Mouse (Mus musculus) cerebellum, adult 11-12 months (tissue): ENCODE measurements around the gene Slc44a2.
A peak's percentile ranks its signal among the peaks of the same experiment; 100 is the strongest.
"Not testable (repeated sequence)": the region's sequence is repeated elsewhere in the genome, so short reads cannot be mapped to it uniquely, and the experiment has no call there.

Source experiments
- DNase-seq: peaks from one replicate; pipeline ENCODE4 v3.0.0; 2022

Slc44a2 gene

DNA sequence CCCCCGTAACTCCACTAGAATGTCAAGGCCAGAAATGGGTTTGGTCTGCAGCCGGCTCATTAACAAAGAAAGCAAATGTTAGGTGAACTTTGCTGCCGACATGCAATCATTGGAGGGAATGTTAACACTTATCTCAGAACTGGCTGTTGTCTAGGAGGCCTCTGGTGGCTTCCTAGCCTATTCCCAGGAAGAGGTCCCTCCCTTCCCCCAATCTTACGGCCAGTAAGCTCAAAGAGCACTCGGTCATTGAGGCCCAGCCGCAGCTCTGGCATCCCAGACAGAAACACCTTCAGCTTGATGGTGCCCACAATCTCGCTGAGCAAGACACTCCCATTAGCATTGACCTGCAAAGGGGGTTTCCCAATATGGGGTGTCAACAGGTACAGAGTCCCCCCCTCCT is 15.4 kb upstream of the Slc44a2 start:
- DNase-seq, result no peak

DNA sequence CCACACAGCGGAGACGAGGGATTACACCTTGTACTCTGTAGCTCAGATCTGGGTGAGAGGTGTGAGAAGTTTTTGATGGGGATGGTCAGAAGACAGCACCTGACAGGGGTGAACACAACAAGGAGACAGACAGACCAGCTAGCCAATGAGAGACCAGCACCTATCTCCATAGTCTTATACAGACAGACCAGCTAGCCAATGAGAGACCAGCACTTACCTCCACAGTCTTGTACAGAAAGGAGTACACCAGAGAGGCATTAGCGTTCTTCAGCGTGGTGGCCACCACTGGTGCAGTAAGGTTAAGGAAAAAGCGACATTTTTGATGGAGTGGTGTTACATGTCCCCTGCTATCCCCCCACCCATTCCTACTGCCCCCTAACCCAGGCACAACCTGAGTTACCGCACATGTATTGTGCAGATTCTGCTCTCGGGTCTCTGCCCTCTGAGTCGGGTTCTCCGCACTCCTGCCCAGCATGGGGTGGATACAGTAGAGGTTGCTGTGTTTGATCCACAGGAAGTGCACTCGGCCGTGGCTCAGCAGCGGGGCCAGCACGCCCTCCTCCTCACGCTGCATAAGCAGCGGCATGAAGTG is 11.3 kb upstream of the Slc44a2 start:
- DNase-seq, result no peak

DNA sequence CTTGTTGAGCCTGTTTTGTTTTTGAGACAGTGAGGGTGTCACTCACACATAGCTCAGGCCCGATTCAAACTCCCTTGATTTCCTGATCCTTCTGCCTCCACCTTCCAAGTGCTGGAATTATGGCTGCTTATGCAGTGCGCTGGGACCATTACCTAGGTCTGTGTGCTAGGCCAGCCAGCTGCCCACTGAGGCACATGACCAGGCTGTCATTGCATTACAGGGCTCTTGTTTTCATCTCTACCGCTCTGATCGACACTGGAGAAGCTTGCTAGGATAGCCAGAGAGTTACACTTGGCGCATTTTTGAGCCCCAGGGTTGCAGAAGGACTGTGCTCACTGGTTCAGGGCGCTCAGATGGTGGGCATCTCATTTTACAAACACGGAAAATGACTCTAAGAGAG is 8.8 kb upstream of the Slc44a2 start:
- no peak for DNase-seq

DNA sequence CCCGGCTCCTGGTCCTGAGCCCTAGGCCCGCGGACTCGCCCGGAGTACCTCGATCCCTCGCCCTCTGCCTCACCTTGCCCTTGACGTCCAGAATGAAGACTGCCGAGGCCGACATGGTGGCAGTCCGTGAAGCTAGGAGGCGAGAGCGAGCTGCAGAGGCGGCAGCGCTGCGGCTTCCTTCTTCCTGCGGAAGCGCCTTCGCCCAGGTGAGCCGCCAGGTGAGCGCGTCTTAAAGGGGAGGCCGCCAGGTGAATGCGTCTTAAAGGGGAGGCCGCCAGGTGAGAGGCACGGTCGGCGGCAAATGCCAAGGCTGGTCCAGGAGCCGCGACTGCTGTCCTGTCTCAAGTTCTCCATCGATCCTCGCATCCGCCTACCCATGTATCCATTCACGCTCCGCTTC is 8.4 kb upstream of the Slc44a2 start, which contains the start of gene Ap1m2:
Gene Ap1m2, minus strand, starts transcription at position 204 of the 400 bp plus-strand sequence.
- DNase-seq, result no peak

DNA sequence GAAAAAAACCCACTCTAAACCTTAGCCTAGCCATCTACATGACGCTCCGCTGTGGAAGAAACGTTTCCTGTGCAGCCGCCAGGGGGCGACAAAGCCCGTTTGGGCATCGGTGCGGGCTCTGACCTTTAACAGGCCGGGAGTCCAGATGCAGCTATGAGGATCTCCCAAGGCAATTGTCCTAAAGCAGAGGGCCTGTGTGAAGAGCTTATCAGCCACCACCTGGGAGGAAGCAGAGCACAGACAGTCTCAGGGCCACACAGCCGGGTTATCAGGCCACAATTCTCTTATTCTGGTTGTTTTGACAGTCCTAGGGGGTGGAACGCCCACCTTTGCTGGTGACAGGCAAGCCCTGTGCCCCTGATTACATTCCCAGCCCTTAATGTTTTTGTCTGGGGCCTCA is 7.1 kb upstream of the Slc44a2 start:
- DNase-seq, result peak; percentile 83

DNA sequence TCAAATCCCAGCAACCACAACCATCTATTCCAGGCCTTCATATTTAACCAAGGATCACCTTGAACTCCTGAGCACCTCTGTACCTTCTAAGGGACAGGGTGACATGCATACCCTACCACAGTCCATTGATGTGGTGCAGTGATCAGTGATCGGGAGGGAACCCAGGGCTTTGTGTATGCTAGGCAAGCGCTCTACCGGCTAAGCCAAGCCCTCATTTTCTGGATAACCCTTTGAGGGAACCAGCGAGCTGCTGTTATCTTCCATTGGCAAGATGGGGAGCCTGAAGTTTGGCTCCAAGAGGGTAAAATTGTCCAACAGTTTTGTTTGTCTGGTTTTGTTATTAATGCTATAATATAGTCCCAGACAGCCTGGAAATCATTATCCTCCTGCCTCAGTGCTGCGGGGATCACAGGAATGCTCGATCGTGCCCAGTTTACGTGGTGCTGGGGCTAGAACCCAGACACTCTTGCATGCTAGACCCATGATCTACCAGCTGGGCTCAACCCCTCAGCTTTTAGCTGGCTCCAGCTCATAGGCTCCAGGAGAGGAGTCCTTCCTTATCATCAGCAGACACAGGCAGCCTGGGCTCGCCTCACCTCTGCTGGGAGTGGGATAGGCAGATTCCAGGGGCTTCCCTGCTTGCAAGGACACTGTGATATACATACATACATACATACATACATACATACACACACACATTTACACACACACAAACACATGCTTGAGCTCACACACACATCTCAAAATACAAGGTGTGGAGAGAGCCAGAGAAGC is 5.9 kb upstream of the Slc44a2 start:
- DNase-seq, result no peak

DNA sequence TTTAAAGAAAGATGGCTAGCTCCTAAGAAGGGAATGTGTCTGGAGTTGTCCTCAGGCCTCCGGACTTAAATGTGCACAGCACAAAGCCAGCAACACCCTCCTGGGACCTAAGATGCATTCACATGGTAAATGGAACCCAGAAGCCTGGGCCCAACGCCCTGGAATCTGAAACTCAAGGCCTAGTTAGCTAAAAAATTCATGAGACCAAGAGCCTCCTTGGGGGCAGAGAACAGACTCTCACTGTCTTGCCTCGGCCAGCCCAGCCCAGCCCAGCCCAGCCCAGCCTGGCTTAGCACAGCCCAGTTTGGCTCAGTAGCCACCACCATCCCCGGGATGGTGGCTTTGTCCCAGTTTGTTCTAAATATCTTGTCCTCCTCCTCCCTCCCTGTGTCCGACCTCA is 5.1 kb upstream of the Slc44a2 start:
- no peak for DNase-seq

DNA sequence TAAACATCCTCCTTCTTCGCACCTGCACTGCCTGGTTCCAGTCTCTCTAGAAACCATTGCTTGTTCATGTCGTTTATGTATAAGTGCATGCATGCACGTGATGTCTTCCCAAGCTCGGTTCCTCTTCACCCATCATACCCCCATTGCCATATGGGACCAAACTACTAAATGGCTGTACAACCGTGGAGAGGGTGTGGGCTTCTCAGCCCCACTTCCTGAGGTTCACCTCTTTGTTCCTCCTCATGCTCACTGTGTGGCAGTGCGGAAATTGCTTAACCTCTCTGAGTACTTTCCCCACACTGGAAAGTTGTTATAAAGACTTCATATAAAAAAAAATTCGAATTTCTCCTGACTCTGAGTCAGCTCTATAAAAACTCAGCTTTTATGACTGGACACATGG is 3.8 kb upstream of the Slc44a2 start:
- no peak for DNase-seq

DNA sequence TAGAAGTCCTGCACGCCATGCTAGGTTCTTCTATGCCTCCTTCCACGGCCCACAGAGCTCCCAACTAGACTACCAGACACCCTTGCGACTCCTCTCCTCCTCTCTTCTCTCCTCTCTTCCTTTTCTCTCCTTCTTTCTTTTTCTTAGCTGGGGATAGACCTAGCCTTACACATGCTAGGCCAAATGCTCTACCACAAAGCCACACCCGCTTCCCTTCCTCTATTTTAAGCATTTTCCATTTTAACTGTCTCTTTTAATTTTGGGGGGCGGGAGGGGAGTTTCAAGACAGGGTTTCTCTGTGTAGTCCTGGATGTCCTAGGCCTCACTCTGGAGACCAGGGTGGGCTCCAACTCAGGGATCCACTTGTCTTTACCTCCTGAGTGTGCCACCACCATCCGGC is 1.7 kb upstream of the Slc44a2 start:
- DNase-seq, result no peak

DNA sequence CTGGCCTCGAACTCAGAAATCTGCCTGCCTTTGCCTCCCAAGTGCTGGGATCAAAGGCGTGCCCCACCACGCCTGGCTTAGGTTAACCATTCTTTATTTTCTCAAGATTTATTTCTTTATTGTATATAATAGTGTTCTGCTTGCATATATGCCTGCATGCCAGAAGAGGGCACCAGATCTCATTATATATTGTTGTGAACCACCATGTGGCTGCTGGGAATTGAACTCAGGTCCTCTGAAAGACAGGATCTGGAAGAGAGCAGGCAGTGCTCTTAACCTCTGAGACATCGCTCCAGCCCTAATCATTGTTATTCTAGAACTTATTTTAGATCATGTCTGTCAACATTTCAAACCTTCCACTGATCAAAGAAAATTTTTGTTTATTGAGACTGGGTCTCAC is 995 bp upstream of the Slc44a2 start:
- DNase-seq, result no peak

DNA sequence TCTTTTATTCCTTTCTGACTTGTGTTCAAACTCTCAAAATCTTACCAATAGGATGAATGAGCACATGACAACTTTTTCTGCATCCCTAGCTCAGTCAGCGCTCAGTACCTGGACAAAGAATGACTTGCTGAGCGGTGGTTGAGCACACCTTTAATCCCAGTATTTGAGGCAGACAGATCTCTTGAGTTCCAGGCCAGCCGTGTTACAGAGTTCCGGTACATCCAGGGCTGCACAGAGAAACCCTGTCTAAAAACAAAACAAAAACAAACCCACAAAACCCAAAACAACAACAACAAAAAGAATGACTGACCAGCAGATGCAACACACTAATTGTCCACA is 249 bp upstream of the Slc44a2 start:
- no peak for DNase-seq

DNA sequence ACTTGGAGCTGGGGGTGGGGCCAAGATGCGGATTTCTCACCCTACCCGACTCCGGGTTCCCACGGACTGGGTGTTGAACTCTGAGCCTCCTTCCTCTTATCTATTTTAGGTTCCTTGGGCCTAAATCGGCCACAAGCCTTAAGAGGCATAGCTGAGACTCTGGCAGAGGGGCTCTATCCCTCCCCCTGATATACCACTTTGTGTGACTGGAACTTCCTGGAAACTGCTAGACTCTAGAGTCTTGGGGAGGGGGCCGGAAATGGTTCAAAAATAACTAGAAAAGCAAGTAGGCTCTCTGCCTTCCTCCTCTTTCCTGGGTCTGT is 976 bp downstream of the Slc44a2 start:
- DNase-seq, result peak; percentile 33

DNA sequence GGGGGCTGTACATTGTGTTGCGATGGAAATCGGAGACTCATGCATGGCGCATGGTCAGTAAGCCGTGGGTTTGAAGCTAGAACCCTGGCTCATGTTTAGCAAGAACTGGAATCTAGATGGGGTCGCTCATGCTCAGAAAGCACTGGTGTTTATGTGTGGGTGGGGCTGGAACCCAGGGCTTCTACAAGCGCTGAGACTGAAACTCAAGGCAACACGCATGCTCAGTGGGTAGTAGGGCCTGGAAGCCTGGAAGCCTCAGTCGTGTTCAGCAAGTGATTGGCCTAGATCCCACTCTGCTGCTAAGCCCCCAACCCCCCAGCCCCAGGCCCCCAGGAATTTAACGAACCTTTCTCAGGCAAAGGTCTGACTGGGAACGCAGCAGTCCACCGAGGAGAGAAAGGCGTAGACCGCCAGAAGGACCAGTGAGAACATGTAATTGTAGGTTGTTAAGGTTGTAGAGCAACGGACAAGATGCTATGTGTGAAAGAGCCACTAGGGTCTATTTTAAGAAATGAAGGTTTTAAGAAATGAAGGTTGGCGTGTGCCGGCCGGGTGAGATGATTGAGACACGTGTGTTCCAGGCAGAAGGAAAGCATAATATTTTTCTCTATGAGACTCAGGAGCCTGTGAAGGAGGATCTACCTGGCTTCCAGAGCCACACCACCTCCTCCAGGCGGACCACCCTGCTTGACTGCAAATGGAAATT is 1.9 kb downstream of the Slc44a2 start:
- no peak for DNase-seq

DNA sequence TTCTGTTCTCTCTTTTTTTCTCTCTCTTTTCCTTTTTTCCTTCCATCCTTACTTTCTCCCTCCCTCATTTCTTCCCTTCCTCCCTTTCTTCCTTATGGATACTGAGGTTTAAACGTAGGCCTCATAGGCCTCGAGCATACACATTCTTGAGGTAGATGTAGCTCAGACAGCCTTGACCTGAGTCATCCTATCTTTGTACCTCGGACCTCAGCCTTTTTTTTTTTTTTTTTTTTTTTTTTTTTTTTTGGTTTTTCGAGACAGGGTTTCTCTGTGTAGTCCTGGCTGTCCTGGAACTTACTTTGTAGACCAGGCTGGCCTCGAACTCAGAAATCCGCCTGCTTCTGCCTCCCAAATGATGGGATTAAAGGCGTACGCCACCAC is 2.4 kb downstream of the Slc44a2 start:
- DNase-seq, result not testable (repeated sequence)

DNA sequence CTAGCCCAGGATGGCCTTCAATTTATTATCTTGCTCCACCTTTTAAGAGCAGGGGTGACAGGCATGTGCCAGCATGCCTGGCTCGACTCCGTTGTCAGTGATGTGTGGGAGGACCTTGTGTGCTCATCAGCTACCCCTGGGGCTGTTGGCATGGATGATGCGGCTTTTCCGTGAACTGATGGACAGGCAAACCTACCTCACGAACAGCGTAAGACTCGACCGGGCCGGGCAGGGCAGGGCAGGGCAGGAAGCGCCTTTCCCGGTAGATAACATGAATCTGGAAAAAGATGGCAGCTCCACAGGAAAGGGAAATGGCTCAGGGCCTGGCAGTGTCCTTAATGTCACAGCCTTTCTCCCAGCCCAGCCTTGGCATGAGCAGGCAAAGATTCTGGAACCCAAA is 3.8 kb downstream of the Slc44a2 start:
- DNase-seq, result peak; percentile 30

DNA sequence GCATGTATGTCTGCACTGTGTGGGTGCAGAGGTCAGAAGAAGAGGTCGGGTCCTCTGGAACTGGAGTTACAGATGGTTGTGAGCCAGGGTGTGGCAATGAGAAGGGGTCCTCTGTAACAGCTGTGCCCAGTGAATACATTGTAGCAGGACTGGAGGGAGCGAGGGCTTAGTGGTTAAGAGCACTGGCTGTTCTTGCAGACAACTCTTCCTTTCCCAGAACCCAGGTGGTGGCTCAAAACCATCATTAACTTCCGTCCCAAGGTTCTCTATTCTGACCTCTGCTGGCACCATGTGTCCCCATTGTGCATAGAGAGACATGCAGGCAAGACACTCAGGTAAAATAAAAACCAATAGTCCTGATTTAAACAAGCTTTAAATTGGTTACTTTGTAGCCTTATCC is 7.1 kb downstream of the Slc44a2 start:
- no peak for DNase-seq

DNA sequence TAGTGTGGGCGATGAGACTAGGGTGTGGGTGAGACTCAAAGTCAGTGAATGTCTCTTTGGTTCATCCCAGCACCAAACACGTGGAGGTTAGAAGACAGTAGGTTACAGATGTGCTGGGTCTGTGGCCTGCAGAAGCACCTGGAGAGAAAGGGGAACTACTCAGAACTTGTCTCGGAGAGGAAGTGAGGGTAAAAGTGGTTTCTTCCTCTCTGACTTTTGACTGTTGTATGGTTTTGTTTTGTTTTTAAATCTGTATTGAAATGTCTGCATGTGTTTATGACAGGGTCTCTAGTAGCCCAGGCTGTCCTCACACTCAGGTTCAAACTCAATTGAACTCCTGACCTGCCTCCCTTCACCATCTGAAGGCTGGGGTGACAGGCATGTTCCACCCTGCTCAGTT is 7.5 kb downstream of the Slc44a2 start:
- no peak for DNase-seq

DNA sequence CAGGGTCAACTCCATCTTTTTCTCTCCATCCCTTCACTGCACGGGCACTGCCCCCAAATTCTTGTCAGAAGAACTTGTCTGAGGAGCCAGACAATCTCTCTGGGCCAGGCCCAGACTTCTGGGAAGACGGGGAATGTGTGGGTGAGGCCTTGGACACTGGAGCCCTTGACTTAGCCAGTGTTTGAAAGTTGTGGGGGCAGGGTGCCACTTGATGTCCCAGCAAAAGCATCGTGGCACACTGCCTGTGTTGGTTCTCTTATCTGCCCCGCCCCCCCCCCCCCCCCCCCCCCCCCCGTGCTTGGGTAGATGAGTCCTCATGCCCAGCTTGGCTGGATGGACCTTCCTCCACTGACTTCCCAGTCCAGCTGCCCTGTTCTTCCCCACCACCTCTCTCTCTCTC is 8.5 kb downstream of the Slc44a2 start:
- no peak for DNase-seq

DNA sequence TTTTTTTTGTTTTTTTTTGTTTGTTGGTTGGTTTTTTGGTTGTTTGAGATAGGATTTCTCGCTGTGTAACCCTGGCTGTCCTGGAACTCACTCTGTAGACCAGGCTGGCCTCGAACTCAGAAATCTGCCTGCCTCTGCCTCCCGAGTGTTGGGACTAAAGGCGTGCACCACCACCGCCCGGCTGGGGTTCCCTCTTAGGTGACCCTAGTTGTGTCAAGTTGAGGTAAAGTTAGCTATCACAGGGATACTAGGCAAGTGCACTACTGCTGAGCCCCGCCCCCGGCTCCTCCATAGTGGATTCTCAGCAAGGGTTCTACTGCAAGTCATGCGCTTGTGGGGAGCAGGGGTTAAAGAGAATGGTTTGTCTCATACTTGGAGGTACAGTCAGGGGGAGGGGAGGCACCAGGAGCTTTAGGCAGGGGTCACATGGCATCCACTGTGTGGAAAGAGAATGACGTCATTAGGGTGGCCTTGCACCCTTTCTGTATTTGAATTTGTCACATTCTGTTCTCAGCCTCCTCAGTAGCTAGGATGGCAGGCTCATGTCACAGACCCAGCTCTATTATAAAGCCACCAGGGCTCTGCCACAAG is 9.3 kb downstream of the Slc44a2 start:
- DNase-seq, result no peak

DNA sequence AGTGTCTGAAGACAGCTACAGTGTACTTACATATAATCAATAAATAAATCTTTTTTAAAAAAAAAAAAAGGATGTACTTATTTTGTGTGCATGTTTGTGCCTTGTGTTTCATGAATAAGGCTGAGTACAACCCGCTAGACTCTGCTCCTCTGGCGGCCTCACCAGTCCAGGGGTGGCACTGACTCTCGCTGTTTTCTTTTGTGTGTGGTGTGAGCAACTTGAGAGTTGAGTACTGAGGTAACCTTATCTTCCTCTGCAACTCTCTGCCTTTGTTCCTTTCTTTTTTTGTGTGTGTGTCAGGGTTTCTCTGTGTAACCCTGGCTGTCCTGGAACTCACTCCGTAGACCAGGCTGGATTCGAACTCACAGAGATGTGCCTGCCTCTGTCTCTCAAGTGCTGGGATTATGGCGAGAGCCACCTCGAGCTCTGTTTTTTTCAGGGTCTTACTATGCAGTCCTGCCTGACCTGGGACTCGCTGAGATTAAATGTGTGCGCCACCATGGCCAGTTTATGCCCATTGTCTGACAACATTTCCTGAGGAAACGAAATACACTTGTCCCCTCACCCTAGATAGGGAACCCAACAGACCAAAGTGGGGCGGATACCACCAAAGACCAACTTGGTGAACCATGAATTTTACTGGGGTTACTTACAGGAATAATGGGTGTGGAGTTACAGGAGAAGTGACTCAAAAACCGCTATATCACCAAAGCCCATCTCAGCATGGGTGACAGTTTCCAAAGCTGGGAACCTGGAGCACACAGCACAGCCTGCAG is 11.1 kb downstream of the Slc44a2 start:
- no peak for DNase-seq

DNA sequence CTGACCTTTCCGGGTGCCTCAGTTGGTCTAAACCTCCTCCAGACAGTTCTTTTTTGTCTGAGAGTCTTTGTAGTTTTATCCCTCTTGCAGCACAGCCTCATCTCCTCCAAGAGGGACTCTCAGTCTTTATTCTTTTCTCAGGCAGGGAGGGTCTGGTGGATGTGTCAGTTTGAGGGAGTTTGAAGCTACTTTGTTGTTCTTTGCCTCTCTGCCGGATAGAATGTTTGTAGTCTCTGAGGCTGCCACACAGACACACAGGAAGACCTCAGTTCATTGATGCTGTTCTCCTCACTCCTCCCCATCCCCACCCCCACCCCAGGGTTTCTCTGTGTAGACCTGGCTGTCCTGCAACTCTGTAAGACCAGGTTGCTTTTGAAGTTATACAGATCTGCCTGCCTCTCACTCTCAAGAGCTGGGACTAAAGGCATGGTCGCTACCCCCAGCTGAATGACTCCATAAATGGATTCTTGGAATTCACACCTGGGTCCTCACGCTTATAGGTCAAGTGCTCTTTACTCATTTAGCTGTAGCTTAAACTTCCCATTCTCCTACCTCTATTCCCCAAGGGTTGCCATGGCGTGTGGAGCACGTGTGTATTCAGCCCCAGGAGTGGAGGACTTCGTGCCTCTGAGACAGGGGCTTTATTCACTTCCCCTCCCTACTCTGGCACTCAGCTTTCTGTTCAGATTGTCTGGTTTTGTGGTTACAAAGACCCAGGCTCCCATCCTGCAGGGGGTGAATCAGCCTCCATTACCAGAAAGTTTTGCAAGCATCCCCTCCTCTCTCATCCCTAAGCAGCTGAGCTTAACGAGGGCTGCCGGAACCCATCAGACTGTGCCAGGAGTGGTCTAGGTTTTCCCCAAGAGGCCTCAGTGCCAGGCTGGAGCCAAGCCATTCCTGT is 11.9 kb downstream of the Slc44a2 start:
- DNase-seq, result no peak

DNA sequence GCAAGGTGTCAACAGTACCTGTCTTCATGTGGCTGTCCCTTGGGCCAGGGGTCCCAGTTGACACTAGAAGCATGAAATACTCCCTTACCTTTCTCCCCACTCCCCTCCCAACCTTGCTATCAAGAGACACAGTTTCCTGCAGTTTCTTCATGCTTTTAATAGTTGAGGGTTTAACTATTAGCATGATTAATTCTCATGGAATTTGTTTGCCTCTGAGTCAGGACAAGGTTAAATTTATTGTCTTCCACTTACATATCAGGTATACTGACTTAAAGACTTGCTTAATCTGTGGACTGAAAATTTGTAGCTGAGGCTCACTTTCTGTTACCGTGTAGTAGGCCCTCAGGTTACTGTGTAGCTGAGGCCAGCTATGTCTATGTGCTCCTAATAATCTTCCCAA is 13.0 kb downstream of the Slc44a2 start:
- no peak for DNase-seq
